Mouse (Mus musculus): ENCODE results near the gene Tars2.

DNA sequence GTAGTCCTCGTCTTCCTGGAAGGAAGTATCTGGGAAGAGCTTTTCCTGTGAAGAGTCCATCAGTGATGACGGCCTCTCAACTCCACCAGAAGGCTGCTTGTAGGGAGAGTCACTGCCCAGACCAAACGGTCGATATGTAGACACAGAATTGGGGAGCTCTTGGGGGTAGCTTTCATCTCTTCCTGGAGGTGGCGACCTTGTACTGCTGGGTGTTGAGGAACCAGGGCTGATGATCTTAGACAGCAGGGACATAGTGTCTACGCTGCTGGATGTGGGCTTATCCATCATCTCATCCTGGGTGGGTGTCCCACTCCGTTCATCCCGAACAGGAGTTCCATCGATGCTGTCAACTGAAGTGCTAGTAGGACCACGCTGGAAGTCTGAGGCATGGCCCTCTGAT lies 5.5 kb upstream of the Tars2 start:
- no peak for TF ChIP-seq CTCF (IDR thresholded peaks at IDR 0.05; ENCODE audit: extremely low read depth, insufficient read length, insufficient replicate concordance, low read depth, low read length)
- TF ChIP-seq POLR2A (IDR thresholded peaks at IDR 0.05; ENCODE audit: low read depth, low read length) = no peak
